Mouse (Mus musculus) kidney, postnatal 36 days (tissue): ENCODE data around the gene Hoxa3.

ENCODE experiments used
- DNase-seq, 2 experiments: peaks; one replicate each; pipeline ENCODE4 v3.0.0; 2021 to 2022; ENCODE audit warnings: mixed read lengths in 2 of 2

The Hoxa3 gene

GRCm38 (mm10) chr6:52231885-52232567 is 18.9 kb upstream of the Hoxa3 start:
- DNase-seq = peak in 1 of 2 experiments; percentile 75

- peak in 1 of 2 experiments; percentile 83 for DNase-seq
Measured at GRCm38 (mm10) chr6:52230516-52231165, 17.5 kb upstream of the Hoxa3 start, which contains the start of gene Hoxa9. TSS of gene Hoxa9 (minus strand) at chr6:52231089.

DNA sequence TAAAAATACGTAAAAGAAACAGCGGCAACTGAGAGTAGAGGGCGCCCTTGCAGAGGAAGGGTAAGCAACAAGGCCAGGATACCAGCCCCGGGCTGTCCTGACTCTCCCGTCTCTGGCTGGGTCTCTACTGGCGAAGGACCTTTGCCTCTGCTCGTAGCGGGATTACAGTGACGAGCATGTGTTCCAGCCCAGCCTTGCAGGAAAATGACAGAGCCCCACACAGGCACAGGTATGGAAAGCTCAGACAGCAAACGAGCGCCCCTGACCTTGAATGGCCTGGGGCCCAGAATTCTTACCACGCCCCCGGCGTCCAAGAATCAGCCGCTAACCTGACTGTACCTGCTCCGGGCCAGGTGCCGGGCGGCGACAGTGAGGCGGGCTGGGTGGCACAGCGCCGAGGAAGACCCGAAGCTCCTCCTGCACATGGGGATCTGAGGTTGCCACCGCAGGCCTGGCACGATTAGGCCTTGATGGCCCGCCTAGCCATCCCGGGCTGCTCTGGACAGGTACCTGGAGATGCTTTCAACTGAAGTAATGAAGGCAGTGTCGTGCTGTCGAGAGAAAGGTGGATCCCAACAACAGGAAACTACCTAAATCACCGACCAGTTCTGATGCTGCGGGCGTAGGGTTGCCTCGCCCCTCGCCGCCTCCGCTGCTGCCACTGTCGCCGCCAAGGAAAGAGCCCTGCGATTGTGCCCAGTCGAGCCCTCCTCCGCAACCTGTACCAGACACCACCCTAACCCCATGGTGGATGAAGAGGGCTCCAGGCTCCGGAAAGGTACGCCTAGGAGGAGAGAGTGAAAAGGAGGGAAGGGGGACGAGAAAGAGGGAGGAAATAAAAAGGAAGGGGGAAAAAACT is 16.7 kb upstream of the Hoxa3 start:
- DNase-seq = peak; percentile 88

DNA sequence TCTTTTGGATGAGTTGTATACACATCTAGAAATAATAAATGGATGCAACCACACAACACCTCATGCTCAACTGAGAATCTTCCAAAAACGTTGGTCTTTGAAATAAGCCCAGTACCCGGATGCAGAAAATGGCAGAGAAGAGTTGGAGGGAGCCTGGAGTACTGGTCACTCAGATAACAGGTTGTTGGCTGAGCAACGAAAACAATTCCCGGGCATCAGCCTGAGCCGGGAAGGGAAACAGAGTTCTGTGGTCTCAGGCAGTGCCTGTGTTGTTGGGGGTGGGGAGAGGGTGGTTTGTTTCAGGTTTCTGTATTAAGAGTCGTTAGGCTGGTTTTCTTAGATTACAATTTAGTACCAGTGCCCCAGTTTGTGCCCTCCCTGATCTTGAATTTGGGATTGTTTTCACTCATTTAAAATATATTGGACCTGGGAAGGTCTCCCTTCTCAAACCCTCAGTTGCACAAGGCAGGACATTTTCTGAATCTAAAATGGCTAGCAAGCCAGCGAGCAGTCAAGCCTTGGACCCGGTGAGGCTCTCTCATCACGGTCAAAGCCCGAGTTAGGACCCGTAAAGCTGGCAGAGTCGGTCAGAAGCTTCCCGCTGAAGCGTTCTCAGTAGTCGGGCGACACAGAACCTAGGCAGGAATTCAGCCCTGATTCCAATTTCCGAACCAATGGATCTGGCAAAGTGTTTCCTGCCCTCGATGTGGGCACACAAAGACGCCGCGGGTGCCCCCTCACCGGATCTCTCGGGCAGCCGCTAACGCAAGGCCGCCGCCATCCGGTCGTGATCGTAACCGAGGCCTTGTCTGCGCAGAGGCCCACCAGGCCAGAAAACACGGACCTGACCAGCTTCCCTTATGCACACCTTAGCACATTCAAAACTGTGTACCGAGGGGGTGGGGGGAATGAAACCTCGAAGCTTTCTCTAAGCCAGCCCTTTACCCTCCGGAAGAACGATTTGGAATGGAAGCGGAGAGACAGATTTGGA is 15.6 kb upstream of the Hoxa3 start:
- DNase-seq = peak in 1 of 2 experiments; percentile 79

GRCm38 (mm10) chr6:52227470-52228222 is 14.5 kb upstream of the Hoxa3 start:
- peak; percentile 63 to 70 for DNase-seq

- peak in 1 of 2 experiments; percentile 60 for DNase-seq
Measured at GRCm38 (mm10) chr6:52226569-52227257, 13.6 kb upstream of the Hoxa3 start.

- peak; percentile 94 to 95 for DNase-seq
Measured at GRCm38 (mm10) chr6:52225612-52226568, 12.8 kb upstream of the Hoxa3 start.

- DNase-seq = peak in 1 of 2 experiments; percentile 61
Measured at GRCm38 (mm10) chr6:52224895-52225611, 11.9 kb upstream of the Hoxa3 start.

- peak in 1 of 2 experiments; percentile 56 for DNase-seq
Measured at GRCm38 (mm10) chr6:52223939-52224760, 11.0 kb upstream of the Hoxa3 start.

DNA sequence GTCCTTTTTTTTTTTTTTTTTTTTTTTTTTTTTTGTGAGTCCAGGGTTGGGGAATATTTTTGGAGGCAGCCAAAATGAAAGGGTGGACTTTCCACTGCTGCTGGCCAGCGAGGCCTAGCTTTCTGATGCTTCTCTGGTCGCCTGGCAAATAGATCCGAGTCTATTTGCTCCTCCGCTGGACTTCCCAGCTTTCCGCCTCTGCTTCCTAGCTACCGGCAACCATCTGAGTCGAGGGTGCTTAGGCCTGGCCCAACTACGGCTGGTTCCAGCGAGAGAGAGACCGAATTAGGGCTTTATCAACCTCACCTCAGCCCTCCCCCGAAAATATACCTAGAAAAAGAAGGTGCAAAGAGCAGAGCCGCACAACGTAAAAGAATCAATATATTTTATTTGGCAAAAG is 9.6 kb upstream of the Hoxa3 start:
- peak in 1 of 2 experiments; percentile 52 for DNase-seq

- DNase-seq = peak in 1 of 2 experiments; percentile 77
Measured at GRCm38 (mm10) chr6:52221993-52222685, 9.0 kb upstream of the Hoxa3 start.

GRCm38 (mm10) chr6:52221337-52221992 is 8.3 kb upstream of the Hoxa3 start, which contains the start of gene Hoxa7:
TSS of gene Hoxa7 (minus strand) at chr6:52221854.
- peak; percentile 95 to 97 for DNase-seq

- peak in 1 of 2 experiments; percentile 27 for DNase-seq
Measured at GRCm38 (mm10) chr6:52220865-52221310, 7.8 kb upstream of the Hoxa3 start.

GRCm38 (mm10) chr6:52220003-52220864 is 7.1 kb upstream of the Hoxa3 start:
- DNase-seq = peak in 1 of 2 experiments; percentile 74
